Mouse (Mus musculus) kidney, postnatal 0 days (tissue): ENCODE data around the gene Lpp. TPM values are rescaled to one million over a fixed set of nuclear protein-coding genes. Genes with fewer than 3 reads are reported as not detected.

ENCODE experiments used
- ATAC-seq: fragments of 200-750 bp; cut with Nextera tagmentation; replicated peaks from 2 replicates; pipeline ENCODE4 v1.8.0; 2017; ENCODE audit warnings: low read depth, moderate number of reproducible peaks, moderate TSS enrichment, moderate library complexity; ENCODE audit not compliant: low FRiP score
- DNase-seq: peaks from one replicate; pipeline ENCODE4 v3.0.0-alpha.2; 2016; ENCODE audit warnings: low spot score
- H3K27ac ChIP-seq: fragments of 300-500 bp; sonication (generic); 2 replicates; pipeline ENCODE4 v1.5.1; 2014; ENCODE audit warnings: mild to moderate bottlenecking
- H3K27me3 ChIP-seq: fragments of 300-500 bp; sonication (generic); 2 replicates; pipeline ENCODE4 v1.6.1; 2014; ENCODE audit warnings: low read length, mixed read lengths; ENCODE audit not compliant: insufficient read depth
- H3K36me3 ChIP-seq: fragments of 300-500 bp; sonication (generic); 2 replicates; pipeline ENCODE4 v1.6.1; 2014; ENCODE audit warnings: low read length, mixed read lengths; ENCODE audit not compliant: insufficient read depth
- H3K4me1 ChIP-seq: fragments of 300-500 bp; sonication (generic); replicated peaks from 2 replicates; pipeline ENCODE4 v1.6.1; 2014; ENCODE audit warnings: antibody characterized with exemption, low read length, mixed read lengths; ENCODE audit not compliant: insufficient read depth
- H3K4me2 ChIP-seq: fragments of 300-500 bp; sonication (generic); 2 replicates; pipeline ENCODE4 v1.6.1; 2014; ENCODE audit warnings: mild to moderate bottlenecking, low read length, moderate library complexity, mixed read lengths
- H3K4me3 ChIP-seq: fragments of 300-500 bp; sonication (generic); replicated peaks from 2 replicates; pipeline ENCODE4 v1.5.1; 2014; ENCODE audit warnings: low read depth, low read length
- H3K9ac ChIP-seq: fragments of 300-500 bp; sonication (generic); 2 replicates; pipeline ENCODE4 v1.6.1; 2014; ENCODE audit warnings: low read depth, low read length
- H3K9me3 ChIP-seq: fragments of 300-500 bp; sonication (generic); replicated peaks from 2 replicates; pipeline ENCODE4 v1.6.1; 2016; ENCODE audit warnings: low read length, inconsistent platforms, mixed read lengths
- CTCF ChIP-seq: IDR thresholded peaks from 2 replicates; pipeline ENCODE4 v1.5.1; 2016; ENCODE audit warnings: antibody characterized with exemption, low read depth, mild to moderate bottlenecking, moderate library complexity
- WGBS: fragments of 180-500 bp; shearing (Covaris S2); extraction: QIAGEN DNeasy Blood & Tissue Kit; methylation state at CpG from one replicate; pipeline ENCODE4 v1.1.7; 2014; 5-methylcytosine and 5-hydroxymethylcytosine counted together
- polyA plus RNA-seq: library from polyadenylated mRNA; unstranded; fragments of >200 nt; fragmentation: Nextera tagmentation; extraction: Ambion mirVana; gene quantifications from 2 replicates; pipeline ENCODE4 v1.2.1, GENCODE M21; 2015

Lpp gene
- polyA plus RNA-seq, 1 experiment from 2014 or later, result 32.9 TPM

DNA sequence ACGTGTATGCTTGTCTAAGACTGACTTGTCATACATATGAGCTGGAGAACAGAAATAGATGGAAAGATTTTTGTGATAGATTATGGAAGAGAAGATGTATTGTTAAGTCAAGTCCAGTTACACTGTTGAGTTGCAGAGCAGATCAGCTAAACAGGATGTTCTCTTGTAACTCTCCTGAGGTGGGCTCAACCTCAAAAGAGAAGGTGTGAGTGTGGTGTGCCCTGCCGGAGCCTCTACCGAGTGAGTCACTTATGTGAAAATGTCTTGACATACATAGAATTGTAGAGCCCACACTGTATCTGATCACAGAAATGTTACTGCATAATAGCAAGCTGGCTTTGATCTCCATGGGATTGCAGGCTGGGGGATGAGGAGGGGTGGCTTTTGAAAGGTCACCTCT, 310.9 kb downstream of the Lpp start:
- no peak for TF ChIP-seq CTCF
- WGBS, result 93% methylated on average over 3 of the region's 3 CpGs
- H3K27ac ChIP-seq, result no peak overlapping the region
- ATAC-seq (no peak), DNase-seq (no peak)
- H3K36me3 ChIP-seq, result no peaks in the 10 kb centered on the region
- no peaks in the 10 kb centered on the region for H3K4me1 ChIP-seq
- H3K4me2 ChIP-seq, result no peak overlapping the region
- H3K27me3 ChIP-seq, result no peaks in the 10 kb centered on the region
- H3K4me3 ChIP-seq, result no peak overlapping the region
- no peak overlapping the region for H3K9ac ChIP-seq
- no peaks in the 10 kb centered on the region for H3K9me3 ChIP-seq

DNA sequence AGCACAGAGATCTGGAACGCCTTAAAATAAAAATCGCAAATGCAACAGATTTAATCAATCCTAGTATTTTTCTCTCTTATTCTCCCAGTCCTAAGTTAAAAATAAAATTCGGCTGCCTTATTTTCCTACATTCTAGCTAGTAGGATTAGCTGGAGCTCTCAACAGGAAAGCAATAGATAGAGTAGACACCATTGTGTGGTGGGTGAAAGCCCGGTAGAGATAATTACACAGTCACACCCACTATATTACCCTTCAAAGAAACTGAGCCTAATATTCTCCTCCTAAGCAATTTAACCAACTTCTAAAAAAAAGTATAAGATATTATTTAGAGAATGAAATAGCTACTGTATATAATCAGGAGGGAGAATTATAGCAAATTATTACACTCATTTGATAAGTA, 330.3 kb downstream of the Lpp start:
- Histone ChIP-seq H3K4me1 (no peaks in the 10 kb centered on the region), H3K4me3 (no peak overlapping the region), H3K36me3 (no peaks in the 10 kb centered on the region), H3K27ac (no peak overlapping the region), H3K9ac (no peak overlapping the region), H3K9me3 (no peaks in the 10 kb centered on the region), H3K4me2 (no peak overlapping the region), H3K27me3 (no peaks in the 10 kb centered on the region)
- no peak for TF ChIP-seq CTCF
- 76% methylated on average over 4 of the region's 4 CpGs for WGBS
- no peak for DNase-seq
- no peak for ATAC-seq

DNA sequence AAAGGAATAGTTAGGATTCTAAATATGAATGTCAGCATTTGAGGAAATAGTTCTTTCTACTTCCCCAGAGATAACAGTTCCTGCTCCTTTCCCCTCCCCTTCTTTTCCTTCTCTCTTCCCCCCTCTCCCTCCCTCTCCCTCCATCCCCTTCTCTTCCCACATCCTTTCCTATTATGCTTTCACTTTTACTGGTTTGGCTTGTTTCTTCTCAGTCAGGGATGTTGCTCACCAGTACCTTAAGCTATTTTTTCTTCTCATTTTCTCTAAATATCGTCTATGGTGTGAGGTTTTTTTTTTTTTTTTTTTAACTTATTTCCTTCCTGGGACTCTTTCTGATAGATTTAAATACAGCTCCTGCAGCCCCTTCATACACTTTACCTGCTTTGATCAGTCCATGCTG, 339.4 kb downstream of the Lpp start:
- Histone ChIP-seq H3K27me3 (no peaks in the 10 kb centered on the region), H3K4me1 (no peaks in the 10 kb centered on the region), H3K36me3 (no peaks in the 10 kb centered on the region), H3K9ac (no peak overlapping the region), H3K9me3 (no peaks in the 10 kb centered on the region), H3K4me3 (no peak overlapping the region), H3K27ac (no peak overlapping the region), H3K4me2 (no peak overlapping the region)
- no peak for DNase-seq
- 44% methylated on average over 1 of the region's 1 CpGs for WGBS
- TF ChIP-seq CTCF, result no peak
- no peak for ATAC-seq

DNA sequence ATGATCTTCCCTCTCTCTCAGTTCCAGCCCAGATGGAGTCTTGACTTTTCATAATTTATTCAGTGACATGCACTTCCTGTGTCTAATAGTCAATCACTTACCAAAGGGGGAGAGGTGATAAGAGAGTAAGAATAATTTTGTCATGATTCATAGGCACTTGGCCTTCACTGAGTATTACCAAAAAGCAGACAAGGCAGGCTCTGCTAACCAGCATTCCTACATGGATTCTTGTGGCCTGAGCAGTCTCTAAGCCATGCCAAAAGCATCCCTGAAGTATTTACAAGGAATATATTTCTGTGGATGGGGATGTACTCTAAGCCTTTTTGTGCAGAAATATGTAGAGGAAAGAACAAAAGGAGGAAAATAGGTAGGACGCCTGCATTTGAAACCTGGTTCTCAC, 340.0 kb downstream of the Lpp start:
- H3K4me1 ChIP-seq, result no peaks in the 10 kb centered on the region
- no peak overlapping the region for H3K27ac ChIP-seq
- peak; percentile 47 for DNase-seq
- H3K4me2 ChIP-seq, result no peak overlapping the region
- 85% methylated on average over 1 of the region's 1 CpGs for WGBS
- no peak for ATAC-seq
- H3K9ac ChIP-seq, result no peak overlapping the region
- TF ChIP-seq CTCF, result no peak
- no peak overlapping the region for H3K4me3 ChIP-seq
- H3K9me3 ChIP-seq, result no peaks in the 10 kb centered on the region
- H3K27me3 ChIP-seq, result no peaks in the 10 kb centered on the region
- H3K36me3 ChIP-seq, result no peaks in the 10 kb centered on the region

DNA sequence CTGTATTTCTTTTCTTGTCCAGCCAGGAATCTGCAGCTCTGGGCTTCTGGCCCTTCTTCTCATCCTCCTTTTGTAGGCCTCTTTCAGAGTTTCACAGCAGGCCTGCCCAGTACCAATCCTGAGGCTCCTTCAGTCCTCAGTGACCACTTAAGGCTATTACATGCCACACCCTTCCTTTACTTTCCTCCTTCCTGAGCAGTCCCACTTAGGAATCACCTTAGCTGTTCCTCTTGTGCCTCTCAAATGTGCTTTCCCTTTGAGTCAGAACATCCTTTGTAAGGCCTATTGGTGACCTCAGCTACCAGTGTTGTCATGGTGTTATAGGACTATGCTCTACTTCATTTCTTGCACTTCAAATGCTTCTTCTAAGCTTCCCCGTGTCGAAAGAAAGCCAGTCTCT, 342.4 kb downstream of the Lpp start:
- no peak for ATAC-seq
- Histone ChIP-seq H3K27ac (no peak overlapping the region), H3K4me3 (no peak overlapping the region), H3K9ac (no peak overlapping the region), H3K4me2 (no peak overlapping the region), H3K27me3 (no peaks in the 10 kb centered on the region), H3K9me3 (no peaks in the 10 kb centered on the region), H3K36me3 (no peaks in the 10 kb centered on the region), H3K4me1 (no peaks in the 10 kb centered on the region)
- 82% methylated on average over 2 of the region's 2 CpGs for WGBS
- no peak for DNase-seq
- no peak for TF ChIP-seq CTCF

DNA sequence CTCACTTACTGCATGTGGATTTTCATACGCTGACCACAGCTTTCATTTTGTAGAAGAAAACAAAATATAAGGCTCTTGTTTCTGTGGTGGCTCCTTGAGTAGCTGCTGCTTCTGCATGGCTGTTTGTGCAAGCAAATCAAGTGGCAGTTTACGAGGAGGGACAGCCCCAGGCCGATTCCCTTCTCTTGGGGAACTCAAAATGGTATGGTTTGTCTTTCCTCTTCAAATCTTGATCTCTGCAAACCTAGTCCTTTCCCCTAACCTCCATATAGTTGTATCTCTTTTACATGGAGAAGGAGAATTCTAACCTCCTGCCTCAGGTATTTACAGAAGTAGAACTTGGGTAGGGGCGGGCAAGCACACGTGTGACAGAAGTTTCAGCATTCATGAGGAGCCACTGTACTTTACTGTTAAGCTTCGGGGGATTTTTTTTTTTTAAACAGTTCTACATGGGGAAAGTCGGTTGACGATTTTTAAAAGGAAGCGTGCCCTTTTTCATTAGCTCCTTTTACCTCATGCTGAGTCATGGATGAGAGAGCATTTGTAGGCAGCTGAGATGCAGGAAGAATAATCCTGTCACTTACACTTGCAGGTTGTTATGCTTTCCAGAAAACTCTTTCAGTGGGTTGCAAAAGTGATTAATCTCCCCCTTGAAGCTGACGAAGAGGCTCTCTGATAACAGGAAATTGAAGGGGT, 344.2 kb downstream of the Lpp start:
- Histone ChIP-seq H3K36me3 (no peaks in the 10 kb centered on the region), H3K27me3 (no peaks in the 10 kb centered on the region), H3K4me1 (no peaks in the 10 kb centered on the region), H3K9ac (no peak overlapping the region), H3K4me2 (0 out of 2 replicates have a peak overlapping the region, but pooled peaks have one; percentile 4), H3K27ac (no peak overlapping the region), H3K9me3 (no peaks in the 10 kb centered on the region), H3K4me3 (no peak overlapping the region)
- DNase-seq (peak; percentile 47), ATAC-seq (no peak)
- WGBS, result 31% methylated on average over 10 of the region's 10 CpGs
- TF ChIP-seq CTCF, result no peak

DNA sequence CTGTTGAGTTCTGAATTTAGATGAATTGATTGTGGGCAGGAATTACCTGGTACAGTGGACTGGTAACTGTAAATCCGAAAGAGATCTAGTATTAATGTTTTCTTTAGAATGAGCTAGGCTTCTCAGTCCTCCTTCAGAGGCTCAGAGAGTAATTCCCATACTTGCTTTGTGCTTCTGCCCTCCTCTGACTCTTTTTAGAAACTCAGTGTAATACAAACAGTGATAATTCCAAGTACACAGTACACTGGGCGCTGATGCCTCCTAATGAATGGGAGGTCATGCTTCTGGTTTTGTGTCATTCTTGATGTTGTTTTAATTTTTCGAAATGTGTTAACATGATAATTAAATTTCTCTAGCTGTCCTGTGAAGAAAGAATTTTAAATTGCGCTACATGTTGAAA, 347.4 kb downstream of the Lpp start:
- no peak overlapping the region for H3K27ac ChIP-seq
- no peak overlapping the region for H3K4me3 ChIP-seq
- H3K4me1 ChIP-seq, result no peaks in the 10 kb centered on the region
- no peaks in the 10 kb centered on the region for H3K27me3 ChIP-seq
- no peaks in the 10 kb centered on the region for H3K36me3 ChIP-seq
- TF ChIP-seq CTCF, result peak; percentile 24; the same call in 1 of the 2 replicates
- no peak for ATAC-seq
- H3K9me3 ChIP-seq, result no peaks in the 10 kb centered on the region
- no peak overlapping the region for H3K9ac ChIP-seq
- 80% methylated on average over 4 of the region's 4 CpGs for WGBS
- H3K4me2 ChIP-seq, result no peak overlapping the region
- DNase-seq, result peak; percentile 28
